Mouse (Mus musculus): Measurements from ENCODE around the gene Wdr72. TPM values are rescaled to one million over a fixed set of nuclear protein-coding genes. Genes with fewer than 3 reads are reported as not detected.

Wdr72 gene
- total RNA-seq, 2 experiments from 2014 or later, result 0.12 to 0.15 TPM

- DNase-seq, result no peak
These were observed 131.1 kb downstream of the Wdr72 start for GRCm38 (mm10) chr9:74241292-74241691.

DNA sequence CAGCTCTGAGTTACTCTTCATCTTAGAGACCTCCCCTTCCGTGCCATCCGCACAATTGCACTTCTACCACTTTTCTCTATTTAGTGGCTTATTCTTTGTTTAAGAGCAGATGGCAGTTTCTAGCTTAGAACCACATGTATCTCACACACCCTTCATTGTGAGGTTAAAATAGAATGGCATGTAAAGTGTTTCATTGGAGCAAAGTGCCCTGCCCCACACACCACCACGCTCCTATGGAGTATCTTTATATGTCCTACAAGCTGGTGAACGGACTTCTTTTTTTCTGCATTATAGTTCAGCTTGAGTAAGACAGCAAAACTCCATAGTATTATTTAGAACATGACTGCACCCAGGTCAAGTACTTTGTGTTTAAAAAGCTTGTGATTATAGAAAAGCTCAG lies 137.9 kb downstream of the Wdr72 start:
- no peak for DNase-seq

DNA sequence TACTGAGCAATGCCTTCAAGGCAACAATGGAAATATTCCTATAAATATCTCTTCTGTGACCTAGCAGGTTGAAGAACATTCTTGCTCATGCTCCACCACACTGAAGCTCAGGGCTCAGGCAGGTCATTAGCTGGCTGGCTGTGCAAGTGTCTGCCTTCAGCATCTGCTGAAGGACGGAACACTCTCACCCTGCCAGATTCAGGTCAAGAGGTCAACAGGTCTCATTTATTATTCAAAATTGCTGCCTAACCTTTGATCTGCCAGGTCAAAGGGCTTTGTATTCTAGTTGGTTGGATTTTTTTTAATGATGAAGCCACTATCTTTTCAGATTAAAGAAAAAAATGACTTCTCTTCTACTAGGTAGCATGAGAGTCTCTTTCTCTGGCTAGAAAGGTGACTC lies 139.3 kb downstream of the Wdr72 start:
- no peak for DNase-seq

DNA sequence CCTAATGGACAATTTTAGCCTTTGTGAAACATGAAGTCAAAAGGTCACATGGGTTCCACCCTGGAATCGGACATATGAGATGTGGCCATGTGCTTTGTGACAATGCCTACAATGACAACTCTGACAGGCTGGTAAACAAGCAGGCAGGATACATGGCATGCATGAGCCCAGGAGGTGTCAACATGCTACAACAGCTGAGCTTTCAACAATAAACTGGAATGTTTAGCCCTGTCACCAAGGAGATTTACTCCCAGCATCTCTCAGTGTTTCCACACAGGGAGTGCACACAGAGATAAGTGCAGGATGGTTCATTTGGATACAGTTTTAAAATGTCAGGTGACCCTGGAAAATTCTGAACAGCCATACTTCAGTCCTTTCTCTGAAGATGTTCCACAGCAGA lies 140.4 kb downstream of the Wdr72 start:
- DNase-seq, result no peak

DNA sequence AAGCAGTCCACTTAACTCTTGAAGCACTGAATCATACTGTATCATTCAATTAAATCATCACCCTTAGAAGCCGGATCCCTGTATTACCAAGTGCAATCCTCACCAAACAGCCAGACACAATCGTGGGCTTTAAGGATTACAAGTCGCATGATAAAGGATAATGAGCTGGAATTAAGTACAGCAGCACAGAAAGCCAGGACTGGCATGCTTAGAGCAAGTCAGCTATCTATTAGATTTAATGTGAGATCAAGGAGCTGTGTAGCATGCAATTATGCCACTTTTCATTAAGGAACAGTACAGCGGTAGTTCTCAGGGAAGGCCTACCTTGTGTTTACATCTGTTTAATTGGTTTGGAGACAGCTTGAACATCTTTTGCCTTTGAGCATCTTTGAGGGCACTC lies 148.2 kb downstream of the Wdr72 start:
- no peak for DNase-seq

- no peak for DNase-seq
These were observed 167.7 kb downstream of the Wdr72 start for GRCm38 (mm10) chr9:74277752-74278385.

DNA sequence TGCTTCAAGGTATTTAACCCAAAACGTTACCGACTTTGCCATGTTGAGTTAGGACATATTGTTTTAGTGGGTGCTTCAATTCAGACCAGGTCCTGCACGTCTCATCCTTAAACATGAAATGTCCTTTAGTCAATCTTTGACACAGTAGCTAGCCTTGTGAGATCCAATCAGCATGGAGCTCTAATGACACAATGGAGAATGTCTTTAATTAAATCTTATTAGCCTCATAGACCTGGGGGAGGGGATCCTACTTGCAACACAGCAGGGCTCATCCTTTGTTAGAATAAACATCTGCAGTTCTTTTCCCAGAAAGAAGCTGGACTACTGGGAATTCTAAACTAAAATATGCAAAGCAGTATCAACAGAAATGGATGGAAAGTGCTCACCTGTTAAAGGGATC lies 171.9 kb downstream of the Wdr72 start:
- DNase-seq, result no peak

- peak; percentile 56 for DNase-seq
These were observed 176.1 kb downstream of the Wdr72 start for GRCm38 (mm10) chr9:74286210-74286609.

DNA sequence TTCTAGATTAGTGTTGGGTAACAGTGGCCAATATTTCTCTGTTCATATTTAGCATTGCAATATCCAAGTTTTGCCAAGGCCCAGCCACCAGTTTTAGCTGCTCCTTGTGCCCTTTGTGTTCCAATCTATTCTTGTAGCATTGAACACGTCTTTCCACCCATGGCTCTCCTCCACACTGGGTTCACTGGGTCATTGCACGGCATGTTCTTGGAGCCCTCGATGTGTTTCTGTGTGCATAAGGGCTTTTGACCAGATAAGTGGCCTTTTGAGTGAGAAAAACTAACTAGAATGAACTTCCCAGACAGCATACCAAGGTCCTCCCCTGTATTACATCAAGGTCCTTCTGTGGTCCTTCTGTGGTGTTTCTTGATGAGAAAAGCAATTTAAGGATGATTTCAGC lies 184.3 kb downstream of the Wdr72 start:
- DNase-seq, result no peak

GRCm38 (mm10) chr9:74318771-74319170 lies 208.6 kb downstream of the Wdr72 start:
- peak; percentile 52 for DNase-seq

GRCm38 (mm10) chr9:74324089-74324924 lies 214.2 kb downstream of the Wdr72 start:
- no peak for DNase-seq

DNA sequence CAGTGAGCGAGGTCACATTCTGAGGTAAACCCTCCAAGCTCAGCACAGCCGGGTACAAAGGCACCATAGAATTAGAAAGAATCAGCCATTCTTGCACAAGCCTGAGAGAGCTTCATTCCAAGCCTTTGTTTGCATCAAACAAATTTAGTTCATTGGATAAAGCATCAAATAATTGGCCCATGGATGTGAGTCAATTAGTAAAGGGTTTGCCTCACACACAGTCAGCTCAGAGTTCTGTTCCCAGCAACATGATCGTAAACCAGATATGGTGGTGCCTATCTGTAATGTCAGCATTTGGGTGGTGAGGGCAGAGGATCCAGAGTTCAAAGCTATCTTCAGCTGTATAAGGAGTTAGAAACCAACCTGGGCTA lies 214.8 kb downstream of the Wdr72 start:
- no peak for DNase-seq

DNA sequence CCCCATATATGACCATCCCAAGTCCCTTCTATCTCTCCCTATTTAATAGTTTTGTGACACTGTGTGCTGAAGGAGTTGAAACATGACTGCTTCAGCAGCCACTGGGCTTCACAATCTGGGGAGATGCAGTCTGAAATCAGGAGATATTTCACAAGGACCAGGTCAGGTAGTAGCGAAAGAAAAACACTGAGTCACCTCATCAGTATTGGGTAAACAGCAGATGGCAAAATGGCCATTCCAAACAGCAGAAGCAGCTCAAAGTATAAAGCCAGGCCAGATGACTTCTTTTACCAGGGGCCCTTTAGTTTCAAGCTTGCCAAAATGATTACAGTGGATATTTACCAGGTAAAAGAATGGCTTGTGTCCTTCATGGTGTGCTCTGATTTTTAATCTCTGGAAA lies 215.8 kb downstream of the Wdr72 start:
- DNase-seq, result no peak

DNA sequence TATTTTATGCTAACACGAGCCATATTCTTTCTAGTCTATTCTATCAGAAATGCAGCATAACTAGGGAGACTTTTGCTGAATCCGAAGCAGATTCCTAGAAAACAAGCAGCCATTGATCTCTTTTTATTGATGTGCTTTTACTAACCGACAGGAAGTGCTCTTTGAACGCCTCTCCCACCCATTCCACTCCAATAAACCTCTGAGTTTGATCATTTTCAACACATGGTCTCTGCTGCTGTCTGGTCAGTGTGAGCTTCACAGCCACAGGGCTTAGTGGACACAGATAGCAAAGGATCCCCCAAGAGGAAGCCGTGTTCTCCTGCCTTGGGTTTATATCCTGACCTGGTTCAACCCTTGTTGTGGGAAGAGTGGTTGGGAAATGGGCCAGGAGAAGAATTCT lies 218.7 kb downstream of the Wdr72 start:
- DNase-seq, result no peak

DNA sequence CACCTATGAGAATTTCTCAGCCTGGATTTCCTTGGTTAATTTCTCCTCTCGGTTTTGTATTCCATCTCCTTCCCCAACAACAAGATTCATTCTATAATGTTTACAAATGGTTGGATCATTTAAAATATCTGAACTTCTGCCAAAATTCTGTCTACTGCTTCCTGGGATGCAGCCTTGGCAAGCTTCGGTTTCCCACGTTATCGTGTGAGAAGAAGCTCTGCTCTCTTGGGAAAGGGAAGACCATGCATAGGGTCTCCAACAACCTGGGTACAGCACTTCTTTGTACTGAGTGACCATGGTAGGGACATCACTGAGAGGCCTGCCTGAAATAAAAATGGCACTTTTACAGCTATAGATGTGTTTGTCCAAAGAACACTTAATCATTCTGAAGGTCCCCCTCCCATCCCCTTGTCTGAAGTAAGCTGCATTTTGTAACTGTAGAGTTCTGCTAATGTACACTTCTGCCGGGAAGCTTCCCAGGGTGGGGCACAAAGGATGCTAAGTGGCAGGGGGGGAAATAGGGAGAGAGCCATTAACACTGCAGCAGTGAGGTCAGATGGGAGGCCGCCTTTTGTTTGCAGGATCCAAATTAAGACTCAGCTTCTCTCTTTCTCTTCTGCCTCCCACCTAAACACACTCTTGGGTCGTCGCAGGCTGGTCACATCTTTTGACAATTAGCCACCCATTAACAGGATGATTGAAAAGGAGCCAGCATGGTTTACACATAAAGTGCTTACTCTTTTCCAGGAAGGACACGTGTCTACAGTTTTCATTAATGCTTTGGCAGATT lies 220.7 kb downstream of the Wdr72 start:
- no peak for DNase-seq

DNA sequence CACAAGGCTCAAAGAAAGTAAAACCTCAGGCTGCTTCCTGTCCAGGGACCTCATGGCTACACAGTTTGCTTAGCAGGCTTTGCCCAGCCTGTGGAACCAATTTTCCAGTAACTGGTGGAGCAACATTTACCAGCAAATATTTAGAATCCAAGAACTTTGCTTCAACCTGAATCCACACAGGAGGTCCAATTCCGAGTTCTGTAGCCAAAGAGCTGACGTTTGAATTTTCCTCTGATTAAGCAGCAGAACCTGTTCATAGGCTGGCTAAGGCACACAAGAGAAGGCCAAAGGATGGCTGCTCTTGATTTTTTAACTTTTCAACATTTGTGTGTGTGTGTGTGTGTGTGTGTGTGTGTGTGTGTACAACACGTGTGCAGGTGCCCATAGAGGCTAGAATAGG lies 222.2 kb downstream of the Wdr72 start:
- DNase-seq, result no peak

Other genes with a start within 250 kb of the Wdr72 start
- under 1 TPM; 0.48 to 0.67 TPM for gene Unc13c, start 141.4 kb upstream of the Wdr72 start, total RNA-seq (2021)

All from adrenal gland, postnatal 10 days (tissue).